Mouse (Mus musculus) cerebellum, adult 2 months (tissue): Measurements from ENCODE around the gene Adgrf1.

Source experiments
- CTCF ChIP-seq: fragments of 200-500 bp; IDR thresholded peaks from 2 replicates; pipeline ENCODE4 v1.5.1; 2011; ENCODE audit warnings: low read depth, mild to moderate bottlenecking, control low read depth, low read length, moderate library complexity, borderline replicate concordance; ENCODE audit not compliant: insufficient read depth
- POLR2A ChIP-seq: fragments of 200-500 bp; IDR thresholded peaks from 2 replicates; pipeline ENCODE4 v1.6.1; 2011; ENCODE audit warnings: low read length, control low read depth, borderline replicate concordance; ENCODE audit not compliant: insufficient read depth

DNA sequence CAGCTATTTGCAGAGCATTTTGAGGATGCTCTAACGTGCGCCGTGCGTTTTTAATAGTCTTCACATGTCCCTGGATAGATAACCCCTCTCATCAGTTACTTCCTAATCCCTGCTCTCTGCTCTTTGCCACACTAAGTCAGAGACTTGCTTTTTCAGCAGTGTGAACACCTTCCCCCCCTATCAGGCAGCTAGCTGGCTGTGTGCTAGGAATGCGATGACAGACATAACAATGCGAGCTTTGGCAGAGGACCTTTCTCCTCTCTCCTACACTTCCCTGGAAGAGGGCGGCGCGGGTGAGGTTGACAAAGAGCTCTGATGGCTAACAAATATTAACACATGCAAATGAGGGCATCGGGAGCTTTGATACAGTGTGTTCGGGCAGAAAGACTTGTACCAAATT lies 92.2 kb downstream of the Adgrf1 start:
- no peak for TF ChIP-seq CTCF
- no peak for TF ChIP-seq POLR2A
